Mouse (Mus musculus) urinary bladder, adult 18-20 months (tissue): ENCODE measurements around the gene Mpp2.

Experiments
- DNase-seq, 2 experiments: peaks; one replicate each; pipeline ENCODE4 v3.0.0; 2022; ENCODE audit warnings: low spot score in 2 of 2, mixed read lengths in 2 of 2

Mpp2 gene

GRCm38 (mm10) chr11:102036336-102036735 lies 52.0 kb downstream of the Mpp2 start:
- DNase-seq = no peak

- no peak for DNase-seq
Observed at GRCm38 (mm10) chr11:102035456-102035960, 52.8 kb downstream of the Mpp2 start.

GRCm38 (mm10) chr11:102034887-102035286 lies 53.4 kb downstream of the Mpp2 start:
- DNase-seq = no peak

GRCm38 (mm10) chr11:102033055-102033591 lies 55.2 kb downstream of the Mpp2 start:
- no peak for DNase-seq

GRCm38 (mm10) chr11:102031149-102031548 lies 57.2 kb downstream of the Mpp2 start:
- DNase-seq = no peak

GRCm38 (mm10) chr11:102029966-102030365 lies 58.3 kb downstream of the Mpp2 start:
- no peak for DNase-seq

- no peak for DNase-seq
Observed at GRCm38 (mm10) chr11:102029304-102029703, 59.0 kb downstream of the Mpp2 start.

- DNase-seq = no peak
Observed at GRCm38 (mm10) chr11:102028087-102028816, 60.1 kb downstream of the Mpp2 start, which contains the start of gene Mpp3. Gene Mpp3 (minus strand): TSS chr11:102028461.

- DNase-seq = no peak
Observed at GRCm38 (mm10) chr11:102027361-102028017, 60.8 kb downstream of the Mpp2 start.

GRCm38 (mm10) chr11:102026694-102027360 lies 61.5 kb downstream of the Mpp2 start:
- peak; percentile 16 to 53 for DNase-seq

- DNase-seq = no peak
Observed at GRCm38 (mm10) chr11:102025991-102026660, 62.2 kb downstream of the Mpp2 start.

- DNase-seq = no peak
Observed at GRCm38 (mm10) chr11:102025354-102025753, 63.0 kb downstream of the Mpp2 start.

GRCm38 (mm10) chr11:102024875-102025274 lies 63.4 kb downstream of the Mpp2 start:
- DNase-seq = no peak

GRCm38 (mm10) chr11:102024084-102024758 lies 64.1 kb downstream of the Mpp2 start:
- DNase-seq = no peak

- no peak for DNase-seq
Observed at GRCm38 (mm10) chr11:102023406-102023805, 64.9 kb downstream of the Mpp2 start.

GRCm38 (mm10) chr11:102021196-102021595 lies 67.1 kb downstream of the Mpp2 start:
- DNase-seq = no peak

- no peak for DNase-seq
Observed at GRCm38 (mm10) chr11:102019736-102020135, 68.6 kb downstream of the Mpp2 start.

GRCm38 (mm10) chr11:102016136-102016535 lies 72.2 kb downstream of the Mpp2 start:
- DNase-seq = no peak

GRCm38 (mm10) chr11:102015472-102015871 lies 72.8 kb downstream of the Mpp2 start:
- no peak for DNase-seq

GRCm38 (mm10) chr11:102013201-102013600 lies 75.1 kb downstream of the Mpp2 start:
- no peak for DNase-seq

- no peak for DNase-seq
Observed at GRCm38 (mm10) chr11:102011510-102011909, 76.8 kb downstream of the Mpp2 start.
